Mouse (Mus musculus) right cerebral cortex, postnatal 36 days (tissue): Measurements from ENCODE around the gene Ubr3.
A peak's percentile ranks its signal among the peaks of the same experiment; 100 is the strongest.

Experiments used
- DNase-seq, 2 experiments: peaks; one replicate each; pipeline ENCODE4 v3.0.0; 2022; ENCODE audit warnings: low spot score in 2 of 2, mixed read lengths in 1 of 2

Ubr3 gene

GRCm38 (mm10) chr2:70031472-70031871 is 134.4 kb downstream of the Ubr3 start:
- no peak for DNase-seq

DNA sequence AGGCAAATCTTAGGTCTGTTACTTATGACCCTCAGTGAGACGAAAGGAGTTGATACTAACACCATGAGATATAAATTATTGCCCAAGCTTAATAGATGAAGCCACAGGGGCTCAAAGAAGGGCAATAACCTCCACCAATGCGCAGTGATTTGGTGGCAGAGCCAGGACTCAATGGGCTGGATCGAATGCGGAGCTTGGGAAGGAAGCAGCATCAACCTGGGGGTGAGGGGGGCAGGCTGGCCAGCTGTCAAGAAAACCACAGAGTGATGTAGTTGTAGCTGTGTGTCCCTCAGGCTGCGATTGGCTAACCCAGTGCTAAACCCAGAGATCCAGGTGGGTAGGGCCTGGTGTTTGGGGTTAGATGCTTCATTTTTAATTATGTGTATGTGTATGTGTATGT is 137.8 kb downstream of the Ubr3 start:
- DNase-seq, result no peak

DNA sequence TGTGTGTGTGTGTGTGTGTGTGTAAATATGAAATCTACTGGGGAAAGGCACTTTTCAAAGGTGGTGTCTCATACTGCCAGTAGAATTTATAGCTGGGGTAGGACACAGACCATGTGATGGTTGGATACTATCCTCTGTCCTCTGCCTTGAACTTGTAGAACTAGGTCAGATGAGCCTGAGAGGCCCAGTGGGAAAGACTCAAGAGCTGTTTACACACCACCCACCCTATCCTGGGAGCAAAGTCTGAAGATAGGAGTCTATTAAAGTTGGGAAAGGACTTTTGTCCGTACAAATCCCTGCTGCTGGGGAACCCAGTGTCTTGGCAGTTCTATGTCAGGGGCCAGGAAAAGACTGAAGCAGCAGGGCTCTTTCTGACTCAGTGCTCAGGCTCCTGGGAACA is 138.3 kb downstream of the Ubr3 start:
- no peak for DNase-seq

GRCm38 (mm10) chr2:70037221-70037620 is 140.2 kb downstream of the Ubr3 start:
- no peak for DNase-seq

DNA sequence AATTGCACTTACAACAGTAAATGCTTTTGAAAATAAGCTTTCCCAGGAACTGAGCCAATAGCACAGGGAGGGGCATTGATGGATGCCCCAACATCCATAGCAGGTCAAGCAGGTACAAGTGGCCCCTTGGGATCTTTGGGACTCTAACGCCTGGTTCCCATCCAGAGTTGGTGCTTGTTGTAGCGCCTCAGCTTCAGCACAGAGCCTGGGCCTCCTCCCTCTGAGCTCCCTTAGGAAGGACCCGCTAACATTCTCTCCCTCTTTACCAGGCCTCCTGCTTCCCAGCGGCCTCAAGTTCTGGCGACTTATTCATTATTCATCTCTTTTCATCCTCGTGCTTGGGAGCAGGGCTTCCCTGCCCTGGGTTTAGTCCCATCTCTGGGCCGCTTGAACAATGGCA is 141.7 kb downstream of the Ubr3 start, which contains the start of gene Myo3b:
Myo3b (plus strand) TSS at position 375 of the 400 bp plus-strand sequence.
- no peak for DNase-seq

DNA sequence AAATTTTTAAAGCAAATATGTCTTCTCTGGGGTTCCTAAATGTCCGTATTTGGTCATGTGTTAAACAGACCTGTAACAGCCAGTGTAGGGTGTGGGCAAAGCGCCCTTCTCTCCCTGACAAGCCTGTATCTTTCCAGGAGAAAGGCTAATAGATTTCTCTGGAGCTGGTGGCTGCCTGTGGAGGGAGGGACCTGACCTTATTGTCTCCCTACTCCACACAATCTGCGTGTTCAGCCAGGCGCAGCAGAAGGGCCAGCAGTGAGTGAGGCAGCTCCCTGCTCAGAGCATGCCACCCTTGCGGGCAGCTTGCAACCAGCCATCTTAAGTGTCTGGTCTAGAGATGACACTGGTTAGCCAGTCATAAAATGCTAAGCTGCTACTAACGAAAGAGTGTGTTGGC is 147.4 kb downstream of the Ubr3 start:
- no peak for DNase-seq

- DNase-seq, result no peak
These were observed 150.8 kb downstream of the Ubr3 start for GRCm38 (mm10) chr2:70047868-70048267.

DNA sequence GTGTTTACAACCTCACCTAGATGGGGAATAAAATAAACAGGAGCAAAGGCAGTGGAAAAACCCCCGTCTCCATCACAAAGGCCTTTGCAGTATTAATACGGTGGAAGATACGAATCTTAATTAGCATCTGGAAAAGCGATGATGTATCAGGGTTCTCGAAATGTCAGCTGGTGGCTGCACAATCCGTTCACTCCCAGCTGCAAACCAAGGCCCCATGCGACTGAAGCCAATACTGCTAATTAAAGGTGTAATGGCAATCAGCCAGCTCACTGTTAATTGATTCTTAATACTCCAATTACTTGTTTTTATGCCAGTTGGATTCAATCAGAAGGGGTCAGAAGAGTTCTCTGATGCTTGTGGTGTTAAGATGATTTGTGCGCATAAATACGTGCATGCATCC is 156.8 kb downstream of the Ubr3 start:
- DNase-seq, result no peak

GRCm38 (mm10) chr2:70058201-70058600 is 161.2 kb downstream of the Ubr3 start:
- no peak for DNase-seq

DNA sequence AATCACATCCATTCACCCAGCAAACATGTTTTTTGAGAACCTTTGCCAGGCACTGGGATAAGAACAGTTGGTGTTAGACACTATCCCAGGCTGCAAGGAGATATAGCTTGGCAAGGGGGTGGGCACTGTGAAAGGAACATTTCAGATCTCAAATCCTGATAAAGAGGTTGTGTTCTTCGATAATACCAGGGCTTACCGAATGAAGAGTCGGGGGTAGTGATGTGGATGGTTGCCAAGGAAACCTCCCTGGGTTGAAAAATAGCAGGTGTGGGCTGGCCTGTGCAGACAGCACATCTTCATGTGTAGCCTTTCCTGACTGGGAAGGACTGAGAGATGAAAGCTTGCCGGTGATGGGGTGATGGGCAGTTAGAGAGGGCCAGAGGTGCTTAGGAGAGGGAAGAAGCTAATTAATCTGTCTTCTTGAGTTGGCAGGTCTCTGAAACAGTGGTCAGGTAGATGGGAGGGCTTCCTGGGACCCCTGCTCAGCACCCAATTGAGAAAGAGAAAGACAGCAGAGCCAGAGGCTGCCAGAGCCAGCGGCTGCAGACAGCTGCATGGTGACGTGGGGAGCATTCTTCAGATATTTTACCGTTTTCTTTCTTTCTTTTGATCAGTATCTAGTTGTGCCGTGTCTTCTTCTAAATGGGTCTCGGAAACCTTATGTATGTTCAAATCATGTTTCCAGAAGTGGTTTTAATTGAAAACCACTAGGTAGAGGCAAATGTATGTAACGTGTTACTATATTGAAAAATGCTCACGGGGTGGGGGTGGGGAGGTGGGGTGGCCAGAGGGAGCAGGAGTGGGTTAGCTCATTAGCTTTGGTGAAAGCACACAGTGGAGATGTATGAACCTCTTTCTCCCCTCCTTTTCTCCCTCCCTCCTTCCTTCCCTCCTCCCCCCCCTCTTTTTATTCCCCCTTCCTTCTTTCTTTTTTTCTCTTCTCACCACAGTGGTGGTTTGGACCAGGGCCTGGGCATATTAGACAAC is 163.6 kb downstream of the Ubr3 start:
- DNase-seq, result peak; percentile 16 to 33

GRCm38 (mm10) chr2:70065116-70065515 is 168.1 kb downstream of the Ubr3 start:
- no peak for DNase-seq

DNA sequence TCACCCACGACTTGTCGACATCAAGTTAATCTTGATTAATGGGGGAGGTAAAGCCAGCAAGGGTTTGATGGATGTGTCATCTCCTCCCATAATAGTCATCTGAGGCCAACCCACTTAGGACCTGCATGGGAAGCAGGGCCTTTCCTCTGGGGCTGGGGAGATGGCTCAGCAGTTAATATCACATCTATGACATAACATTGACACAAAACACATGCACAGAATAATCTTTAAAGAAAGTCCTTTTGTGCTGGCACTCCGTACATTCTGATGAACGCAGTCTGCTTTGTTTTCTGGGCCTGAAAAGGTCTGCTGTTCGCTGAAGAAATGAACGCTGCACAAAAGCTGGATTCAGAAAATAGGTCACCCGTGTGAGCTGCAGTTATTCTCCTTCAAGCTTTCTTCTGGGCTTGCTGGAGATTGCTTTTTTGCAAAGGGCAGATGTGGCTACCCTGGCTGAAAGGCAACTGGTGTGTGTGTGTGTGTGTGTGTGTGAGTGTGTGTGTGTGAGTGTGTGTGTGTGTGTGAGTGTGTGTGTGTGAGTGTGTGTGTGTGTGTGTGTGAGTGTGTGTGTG is 168.8 kb downstream of the Ubr3 start:
- DNase-seq, result no peak

DNA sequence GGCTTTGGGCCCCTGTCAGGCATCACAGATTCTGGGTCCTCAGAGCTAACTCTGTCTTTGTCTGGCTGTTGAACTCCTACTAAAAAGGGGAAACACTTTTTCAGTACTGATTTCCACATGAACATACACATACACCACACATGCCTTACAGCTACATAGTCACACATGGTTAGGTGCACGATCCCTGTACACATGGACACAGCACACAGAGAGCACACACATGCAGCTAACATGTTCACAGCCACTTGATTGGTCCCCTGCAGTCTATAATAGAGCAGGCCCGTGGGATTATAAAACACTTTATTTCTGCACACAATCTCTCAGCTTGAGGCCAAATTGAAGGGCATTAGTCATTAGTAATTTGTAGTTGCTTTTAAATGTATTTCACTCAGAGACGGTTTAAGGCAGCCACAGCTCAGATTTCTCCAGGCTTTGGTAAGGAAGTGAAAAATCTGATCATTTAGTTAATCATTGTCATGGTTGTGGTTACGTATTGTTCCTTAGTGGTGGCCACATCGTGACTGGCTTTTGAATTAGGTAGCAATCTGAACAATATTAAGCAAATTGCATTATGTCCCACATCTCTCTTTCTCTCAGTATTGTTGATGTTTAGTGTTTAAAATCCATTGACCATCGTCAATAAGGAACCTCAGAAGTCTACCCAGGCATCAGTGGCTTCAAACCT is 169.4 kb downstream of the Ubr3 start:
- no peak for DNase-seq

GRCm38 (mm10) chr2:70069861-70070260 is 172.8 kb downstream of the Ubr3 start:
- no peak for DNase-seq
